Mouse (Mus musculus) forebrain, postnatal 0 days (tissue): ENCODE data around the gene Ptar1. TPM values are rescaled to one million over a fixed set of nuclear protein-coding genes. Genes with fewer than 3 reads are reported as not detected.

ENCODE experiments used
- ATAC-seq: fragments of 200-750 bp; cut with Nextera tagmentation; 2 replicates; pipeline ENCODE4 v1.8.0; 2017; ENCODE audit warnings: mild to moderate bottlenecking, moderate library complexity
- DNase-seq: peaks from one replicate; pipeline ENCODE4 v3.0.0-alpha.2; 2015
- H3K27ac ChIP-seq: fragments of 300-500 bp; sonication (generic); 2 replicates; pipeline ENCODE4 v1.5.1; 2014; ENCODE audit warnings: low read depth, mild to moderate bottlenecking, antibody characterized with exemption, low read length, moderate library complexity, mixed read lengths
- H3K27me3 ChIP-seq: fragments of 300-500 bp; sonication (generic); 2 replicates; pipeline ENCODE4 v1.6.1; 2014; ENCODE audit warnings: mild to moderate bottlenecking, low read length, mixed read lengths; ENCODE audit not compliant: insufficient read depth
- H3K36me3 ChIP-seq: fragments of 300-500 bp; sonication (generic); 2 replicates; pipeline ENCODE4 v1.6.1; 2014; ENCODE audit warnings: mild to moderate bottlenecking, moderate library complexity; ENCODE audit not compliant: insufficient read depth
- H3K4me1 ChIP-seq: fragments of 300-500 bp; sonication (generic); 2 replicates; pipeline ENCODE4 v1.6.1; 2014; ENCODE audit warnings: antibody characterized with exemption; ENCODE audit not compliant: insufficient read depth
- H3K4me2 ChIP-seq: fragments of 300-500 bp; sonication (generic); 2 replicates; pipeline ENCODE4 v1.6.1; 2014; ENCODE audit warnings: low read depth, mild to moderate bottlenecking, moderate library complexity
- H3K4me3 ChIP-seq: fragments of 300-500 bp; sonication (generic); 2 replicates; pipeline ENCODE4 v1.5.1; 2014; ENCODE audit warnings: low read depth, low read length, mixed read lengths
- H3K9ac ChIP-seq: fragments of 300-500 bp; sonication (generic); 2 replicates; pipeline ENCODE4 v1.6.1; 2014; ENCODE audit warnings: mild to moderate bottlenecking
- H3K9me3 ChIP-seq: fragments of 300-500 bp; sonication (generic); 2 replicates; pipeline ENCODE4 v1.6.1; 2016; ENCODE audit warnings: low read length
- CTCF ChIP-seq: sonication (generic); IDR thresholded peaks from 2 replicates; pipeline ENCODE4 v1.5.1; 2016; ENCODE audit warnings: antibody characterized with exemption, control low read depth, low read depth
- WGBS: fragments of 180-500 bp; shearing (Covaris S2); extraction: QIAGEN DNeasy Blood & Tissue Kit; methylation state at CpG from one replicate; pipeline ENCODE4 v1.1.7; 2014; 5-methylcytosine and 5-hydroxymethylcytosine counted together
- polyA plus RNA-seq: library from polyadenylated mRNA; unstranded; fragments of >200 nt; fragmentation: Nextera tagmentation; extraction: Ambion mirVana; gene quantifications from 2 replicates; pipeline ENCODE4 v1.2.1, GENCODE M21; 2015
- total RNA-seq: library from RNA; depleted of rRNA; stranded (reverse); fragments of >200 nt; gene quantifications from 2 replicates; pipeline ENCODE4 v1.2.3, GENCODE M21; 2014; rRNA removed

Ptar1 gene
- total and polyA plus RNA-seq, 2 experiments from 2014 or later, result 4.7 to 17.1 TPM

- ATAC-seq (peak; percentile 63), DNase-seq (peak; percentile 57)
- no peak overlapping the region for H3K27ac ChIP-seq
- H3K36me3 ChIP-seq, result no peaks in the 10 kb centered on the region
- H3K27me3 ChIP-seq, result no peaks in the 10 kb centered on the region
- H3K9me3 ChIP-seq, result no peaks in the 10 kb centered on the region
- H3K4me2 ChIP-seq, result no peak overlapping the region; the same call in 1 of the 2 replicates
- H3K4me3 ChIP-seq, result no peak overlapping the region
- H3K9ac ChIP-seq, result no peak overlapping the region
- WGBS, result 20% methylated on average over 10 of the region's 10 CpGs
- no peak for TF ChIP-seq CTCF
- peaks cover 6% of the 10 kb centered on the region for H3K4me1 ChIP-seq
Measured at GRCm38 (mm10) chr19:23770494-23771423, 83.5 kb downstream of the Ptar1 start.

- no peak overlapping the region for H3K27ac ChIP-seq
- no peak overlapping the region for H3K4me3 ChIP-seq
- H3K9me3 ChIP-seq, result no peaks in the 10 kb centered on the region
- H3K27me3 ChIP-seq, result no peaks in the 10 kb centered on the region
- no peak overlapping the region for H3K9ac ChIP-seq
- no peak overlapping the region for H3K4me2 ChIP-seq
- 72% methylated on average over 7 of the region's 7 CpGs for WGBS
- ATAC-seq (no peak), DNase-seq (no peak)
- H3K36me3 ChIP-seq, result no peaks in the 10 kb centered on the region
- TF ChIP-seq CTCF, result peak; percentile 54
- H3K4me1 ChIP-seq, result peaks cover 6% of the 10 kb centered on the region
Measured at GRCm38 (mm10) chr19:23771971-23772370, 84.7 kb downstream of the Ptar1 start.

- Histone ChIP-seq H3K4me1 (peaks cover 4% of the 10 kb centered on the region), H3K27me3 (no peaks in the 10 kb centered on the region), H3K9ac (no peak overlapping the region), H3K27ac (no peak overlapping the region), H3K4me3 (no peak overlapping the region), H3K36me3 (no peaks in the 10 kb centered on the region), H3K9me3 (no peaks in the 10 kb centered on the region), H3K4me2 (no peak overlapping the region)
- TF ChIP-seq CTCF, result no peak
- DNase-seq (no peak), ATAC-seq (peak; percentile 34; the same call in 1 of the 2 replicates)
- 61% methylated on average over 6 of the region's 6 CpGs for WGBS
Measured at GRCm38 (mm10) chr19:23775356-23775755, 88.1 kb downstream of the Ptar1 start.

- H3K9ac ChIP-seq, result no peak overlapping the region
- no peak overlapping the region for H3K27ac ChIP-seq
- ATAC-seq (no peak), DNase-seq (no peak)
- no peaks in the 10 kb centered on the region for H3K27me3 ChIP-seq
- H3K9me3 ChIP-seq, result no peaks in the 10 kb centered on the region
- no peak for TF ChIP-seq CTCF
- H3K4me3 ChIP-seq, result no peak overlapping the region
- no peak overlapping the region for H3K4me2 ChIP-seq
- peaks cover 4% of the 10 kb centered on the region; the same call in 1 of the 2 replicates for H3K4me1 ChIP-seq
- H3K36me3 ChIP-seq, result no peaks in the 10 kb centered on the region
Measured at GRCm38 (mm10) chr19:23779130-23779529, 91.9 kb downstream of the Ptar1 start.

GRCm38 (mm10) chr19:23780105-23780504 is 92.9 kb downstream of the Ptar1 start:
- Histone ChIP-seq H3K27me3 (no peaks in the 10 kb centered on the region), H3K4me3 (no peak overlapping the region), H3K4me1 (peaks cover 4% of the 10 kb centered on the region; the same call in 1 of the 2 replicates), H3K9me3 (no peaks in the 10 kb centered on the region), H3K36me3 (no peaks in the 10 kb centered on the region), H3K9ac (no peak overlapping the region), H3K4me2 (no peak overlapping the region), H3K27ac (no peak overlapping the region)
- no peak for TF ChIP-seq CTCF
- DNase-seq (no peak), ATAC-seq (no peak)
- 87% methylated on average over 4 of the region's 4 CpGs for WGBS

Other genes with a start within 250 kb of the Ptar1 start
- gene Mamdc2, start 239.0 kb upstream of the Ptar1 start, total RNA-seq, result 2.8 and 4.2 TPM in 2 replicates
- 2.1 and 2.7 TPM in 2 replicates for gene Mamdc2, start 239.0 kb upstream of the Ptar1 start, polyA plus RNA-seq
- 0.29 and 1.6 TPM in 2 replicates for gene 1700028P14Rik, start 34.6 kb upstream of the Ptar1 start, total RNA-seq
- gene 1700028P14Rik, start 34.6 kb upstream of the Ptar1 start, polyA plus RNA-seq, result 2.7 and 3.8 TPM in 2 replicates
- 82.6 and 95.2 TPM in 2 replicates for gene Apba1, start 71.5 kb downstream of the Ptar1 start, total RNA-seq
- 7.0 and 10.8 TPM in 2 replicates for gene Apba1, start 71.5 kb downstream of the Ptar1 start, polyA plus RNA-seq